Mouse (Mus musculus) CD4-positive, CD25-positive, alpha-beta regulatory T cell, adult 2 months (primary cell): ENCODE data around the gene Abca7.

ENCODE experiments used
- DNase-seq: peaks from one replicate; pipeline ENCODE4 v3.0.0-alpha.2; 2012; ENCODE audit warnings: low read depth, low spot score

Abca7 gene

GRCm38 (mm10) chr10:79991548-79991947 lies 4.7 kb upstream of the Abca7 start:
- DNase-seq: peak; percentile 49

- DNase-seq: peak; percentile 74
Measured at GRCm38 (mm10) chr10:79994397-79995115, 1.7 kb upstream of the Abca7 start.

GRCm38 (mm10) chr10:79995636-79996035 lies 658 bp upstream of the Abca7 start:
- peak; percentile 38 for DNase-seq

- peak; percentile 69 for DNase-seq
Measured at GRCm38 (mm10) chr10:79997034-79997760, 903 bp downstream of the Abca7 start.

GRCm38 (mm10) chr10:79997819-79998218 lies 1.5 kb downstream of the Abca7 start:
- DNase-seq: no peak

- no peak for DNase-seq
Measured at GRCm38 (mm10) chr10:80001945-80002344, 5.7 kb downstream of the Abca7 start.

GRCm38 (mm10) chr10:80002829-80003228 lies 6.5 kb downstream of the Abca7 start:
- DNase-seq: no peak

GRCm38 (mm10) chr10:80003374-80004232 lies 7.3 kb downstream of the Abca7 start:
- DNase-seq: no peak

GRCm38 (mm10) chr10:80004233-80004705 lies 8.0 kb downstream of the Abca7 start:
- DNase-seq: no peak

GRCm38 (mm10) chr10:80011740-80012139 lies 15.4 kb downstream of the Abca7 start:
- no peak for DNase-seq

GRCm38 (mm10) chr10:80013609-80014008 lies 17.3 kb downstream of the Abca7 start:
- no peak for DNase-seq

- DNase-seq: peak; percentile 57
Measured at GRCm38 (mm10) chr10:80014484-80015290, 18.4 kb downstream of the Abca7 start.

- DNase-seq: no peak
Measured at GRCm38 (mm10) chr10:80015583-80015982, 19.3 kb downstream of the Abca7 start.

GRCm38 (mm10) chr10:80016511-80016910 lies 20.2 kb downstream of the Abca7 start, which contains the start of gene Arhgap45:
TSS of gene Arhgap45 (plus strand) at chr10:80016653.
- DNase-seq: peak; percentile 93

- peak; percentile 71 for DNase-seq
Measured at GRCm38 (mm10) chr10:80016931-80017330, 20.6 kb downstream of the Abca7 start.

- DNase-seq: peak; percentile 94
Measured at GRCm38 (mm10) chr10:80017361-80017760, 21.1 kb downstream of the Abca7 start.

- peak; percentile 65 for DNase-seq
Measured at GRCm38 (mm10) chr10:80017771-80018170, 21.5 kb downstream of the Abca7 start.

- peak; percentile 77 for DNase-seq
Measured at GRCm38 (mm10) chr10:80018739-80019297, 22.5 kb downstream of the Abca7 start.

GRCm38 (mm10) chr10:80019471-80020131 lies 23.3 kb downstream of the Abca7 start:
- no peak for DNase-seq

GRCm38 (mm10) chr10:80020191-80020590 lies 23.9 kb downstream of the Abca7 start:
- DNase-seq: peak; percentile 42
